Mouse (Mus musculus): ENCODE results near the gene Lgi4. TPM values are rescaled to one million over a fixed set of nuclear protein-coding genes. Genes with fewer than 3 reads are reported as not detected.

Gene Lgi4
- total RNA-seq (2023) = 0.61 TPM

DNA sequence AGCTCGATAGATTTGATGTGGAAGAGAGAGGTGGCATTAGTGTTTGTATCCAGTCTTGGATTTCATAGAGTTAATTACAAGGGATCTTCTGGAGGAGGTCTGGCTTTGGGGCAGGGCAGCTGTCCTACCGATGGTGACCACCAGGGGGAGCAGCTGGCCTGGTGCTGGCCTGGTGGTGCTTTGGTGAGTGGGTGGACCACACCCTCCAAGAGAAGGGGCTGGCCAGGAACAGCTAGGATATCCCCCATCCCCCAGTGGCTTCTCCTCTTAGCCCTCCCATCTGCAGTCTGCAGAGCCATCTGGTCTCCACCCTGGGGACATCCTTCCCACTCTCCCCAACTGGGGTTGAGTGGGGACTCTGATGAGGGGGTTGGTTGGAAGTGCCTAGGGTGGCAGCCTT is at the start of gene Lgi4:
Gene Lgi4 (plus strand): TSS at position 235 of the 400 bp plus-strand sequence.

GRCm38 (mm10) chr7:31042431-31042910 is 16.7 kb upstream of the Lgi4 start, which contains the start of gene Fxyd5:
Gene Fxyd5 (minus strand): TSS chr7:31042481.

DNA sequence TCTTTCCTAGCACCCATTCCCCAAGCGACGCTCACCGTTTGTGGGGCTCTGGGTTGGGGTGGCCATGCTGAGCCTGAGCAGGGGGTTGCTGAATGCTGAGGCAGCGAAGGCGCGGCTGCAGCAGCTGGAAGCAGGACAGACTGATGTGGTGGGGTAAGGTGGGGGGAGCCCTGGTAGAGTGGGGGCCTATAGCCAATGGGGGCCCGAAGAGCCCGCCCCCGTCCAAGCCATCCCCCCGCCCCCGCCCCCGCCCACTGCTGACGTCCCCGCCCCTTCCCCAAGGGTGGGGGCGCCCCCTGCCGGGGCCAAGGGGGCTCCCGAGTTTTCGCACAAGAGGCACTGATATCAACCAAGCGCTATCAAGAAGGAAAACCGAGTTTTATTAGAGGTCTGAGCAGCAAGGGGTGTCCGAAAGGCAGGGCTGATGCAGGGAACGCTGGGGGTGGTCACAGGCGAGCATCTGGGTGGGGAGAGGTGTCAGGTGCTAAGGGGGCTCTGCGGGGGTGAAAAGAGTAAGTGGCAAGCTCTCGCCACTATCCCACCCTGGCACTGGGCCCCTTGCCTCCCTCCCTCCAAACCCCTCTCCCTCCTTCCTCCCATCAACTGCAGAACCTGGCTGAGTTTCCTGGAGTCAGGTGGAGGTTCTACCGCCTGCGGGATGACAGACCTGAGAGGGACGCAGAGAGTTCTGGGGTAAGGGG is 7.7 kb upstream of the Lgi4 start, which contains the start of gene Fxyd7:
Gene Fxyd7 (minus strand): TSS at position 147 of the 701 bp plus-strand sequence.

GRCm38 (mm10) chr7:31057071-31057470 is 2.1 kb upstream of the Lgi4 start, which contains the start of gene Fxyd1:
Gene Fxyd1 (minus strand): TSS chr7:31057199.

DNA sequence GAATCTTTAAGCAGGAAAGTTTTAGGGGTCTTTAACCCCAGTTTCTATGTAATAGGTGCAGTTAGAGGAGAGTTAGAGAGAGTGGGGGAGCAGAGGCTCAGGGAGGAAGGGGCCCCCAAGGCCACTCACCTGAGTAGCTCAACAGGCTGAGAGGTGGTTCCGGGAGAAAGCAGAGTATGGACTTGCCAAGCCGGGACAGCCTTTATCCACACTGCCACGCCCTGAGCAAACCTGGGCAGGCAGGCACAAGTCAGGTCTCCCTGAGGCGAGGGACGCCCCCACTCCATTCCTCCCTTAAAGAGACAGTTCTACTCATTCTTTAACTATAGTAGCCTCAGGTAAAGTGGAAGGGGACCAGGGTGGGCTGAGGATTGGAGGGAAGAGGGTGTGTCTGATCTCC is 17.4 kb downstream of the Lgi4 start, which contains the start of gene Fxyd3:
Gene Fxyd3 (minus strand): TSS at position 213 of the 400 bp plus-strand sequence.

DNA sequence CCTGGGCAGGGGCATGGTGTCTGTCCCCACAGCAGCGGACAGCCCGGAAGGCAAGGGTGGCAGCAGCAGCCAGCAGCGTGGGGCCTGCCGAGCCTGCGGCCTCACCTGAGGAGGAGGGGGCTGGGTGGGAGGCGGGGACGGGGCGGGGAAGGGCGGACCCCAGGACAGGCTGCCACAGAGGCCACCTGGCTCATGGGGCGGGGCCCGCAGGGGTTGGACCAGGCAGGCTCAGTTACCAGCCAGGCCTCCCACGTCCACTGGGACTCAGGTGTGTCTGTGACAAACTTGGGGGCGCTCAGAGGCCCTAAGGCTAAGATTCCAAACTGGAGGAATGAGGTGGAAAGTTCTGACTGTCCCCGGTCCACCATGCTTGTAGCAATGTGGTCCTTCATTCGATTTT is 56.0 kb downstream of the Lgi4 start, which contains the start of gene Hpn:
Gene Hpn (minus strand): TSS at position 109 of the 400 bp plus-strand sequence.

Other genes starting within 250 kb of the Lgi4 start
- gene Ffar2, start 235.6 kb upstream of the Lgi4 start, total RNA-seq (2023) = 1.3 TPM
- gene Ffar3, start 203.2 kb upstream of the Lgi4 start, total RNA-seq (2023) = not detected
- 1.3 TPM for gene Ffar1, start 197.8 kb upstream of the Lgi4 start, total RNA-seq (2023)
- 60.4 TPM for gene Cd22, start 179.0 kb upstream of the Lgi4 start, total RNA-seq (2023)
- not detected for gene Mag, start 144.5 kb upstream of the Lgi4 start, total RNA-seq (2023)
- gene Hamp2, start 134.7 kb upstream of the Lgi4 start, total RNA-seq (2023) = not detected
- gene Hamp, start 115.3 kb upstream of the Lgi4 start, total RNA-seq (2023) = not detected
- 165 TPM for gene Usf2, start 102.5 kb upstream of the Lgi4 start, total RNA-seq (2023)
- gene Lsr, start 85.9 kb upstream of the Lgi4 start, total RNA-seq (2023) = 5.6 TPM
- gene Fam187b, start 85.6 kb upstream of the Lgi4 start, total RNA-seq (2023) = not detected
- gene Fxyd5, start 16.9 kb upstream of the Lgi4 start, total RNA-seq (2023) = 937 TPM
- 3.8 TPM for gene Fxyd7, start 7.9 kb upstream of the Lgi4 start, total RNA-seq (2023)
- gene Fxyd1, start 2.1 kb upstream of the Lgi4 start, total RNA-seq (2023) = not detected
- not detected for gene Fxyd3, start 17.4 kb downstream of the Lgi4 start, total RNA-seq (2023)
- not detected for gene Hpn, start 55.9 kb downstream of the Lgi4 start, total RNA-seq (2023)
- gene Scn1b, start 67.7 kb downstream of the Lgi4 start, total RNA-seq (2023) = 1.7 TPM
- 987 TPM for gene Gramd1a, start 96.6 kb downstream of the Lgi4 start, total RNA-seq (2023)
- gene Scgb2b2, start 231.2 kb downstream of the Lgi4 start, total RNA-seq (2023) = not detected
- not detected for gene Scgb1b2, start 232.5 kb downstream of the Lgi4 start, total RNA-seq (2023)

All from CD8-positive naive resting alpha-beta T cell, adult 57 days (primary cell).